14 mouse cellular contexts compared by ENCODE assay signal in genomic region chr10:39005494-39005893, GRCm38 (mm10). TPM values are rescaled to one million over a fixed set of nuclear protein-coding genes. Genes with fewer than 3 reads are reported as not detected.
DNase-seq lines count a peak whose midpoint lies in the region; ATAC-seq lines count a peak whose summit lies in the region.
"Had no signal": no experiment of that assay in that cellular context is flagged by ENCODE, and none has a peak within 500 bp of the region (broad histone marks: within the 10 kb centered on the region; RNA-seq: fewer than 3 reads in every experiment).

No protein-coding gene starts in this region.

- ATAC-seq in frontal cortex, adult (ENCODE audit: low TSS enrichment): peak; percentile 72
- ATAC-seq in megakaryocyte-erythroid progenitor cell, adult 5-6 weeks (replicated peaks; ENCODE audit: low FRiP score, low TSS enrichment, poor library complexity, severe bottlenecking): no peak
- ATAC-seq: lung, postnatal 0 days; midbrain, embryonic 13.5 days had no signal

- DNase-seq in frontal cortex, postnatal 10 days (ENCODE audit: low spot score in 2 of 2): no peak
- peak; percentile 35 for DNase-seq in kidney, postnatal 10 days
- DNase-seq in kidney, adult 9 months: no peak
- peak; percentile 21 for DNase-seq in thymus, postnatal 14 days
- DNase-seq in thymus, postnatal 4 days: no peak
- no peak for DNase-seq in retina, embryonic 14.5 days (ENCODE audit: low spot score)
- DNase-seq: B cell, adult 2 months; cerebellum, adult 18-20 months; right cerebral cortex, adult 18-20 months; thymus, adult 2 months had no signal

RNA-seq across cellular contexts. Expression of gene Lama4, which starts 40.2 kb away (rescaled TPM):
- not detected in 2 replicates for total RNA-seq in megakaryocyte-erythroid progenitor cell, adult 5-6 weeks (2014; fragmentation: Nextera tagmentation)
- not detected in 2 replicates for total RNA-seq in megakaryocyte-erythroid progenitor cell, adult 5-6 weeks (2017)

Comparison
In these comparisons a context has a peak if more than half of its experiments do, and no peak if none do; other contexts are left out.
1. DNase-seq: peak in kidney, postnatal 10 days (single experiment) and thymus, postnatal 14 days (single experiment); none in frontal cortex, postnatal 10 days (0 of 2), kidney, adult 9 months (single experiment), thymus, postnatal 4 days (single experiment) and retina, embryonic 14.5 days (single experiment).